Mouse (Mus musculus) heart, postnatal 0 days (tissue): ENCODE measurements around the gene Coro1c. TPM values are rescaled to one million over a fixed set of nuclear protein-coding genes. Genes with fewer than 3 reads are reported as not detected.

Experiments
- ATAC-seq: fragments of 200-750 bp; cut with Nextera tagmentation; 2 replicates; pipeline ENCODE4 v1.8.0; 2017; ENCODE audit warnings: low read depth, moderate number of reproducible peaks, moderate library complexity; ENCODE audit not compliant: insufficient read depth
- DNase-seq: peaks from one replicate; pipeline ENCODE4 v3.0.0-alpha.2; 2016; ENCODE audit warnings: low spot score
- H3K27ac ChIP-seq: fragments of 300-500 bp; sonication (generic); 2 replicates; pipeline ENCODE4 v1.5.1; 2014; ENCODE audit warnings: low read depth, mild to moderate bottlenecking
- H3K27me3 ChIP-seq: fragments of 300-500 bp; sonication (generic); 2 replicates; pipeline ENCODE4 v1.6.1; 2014; ENCODE audit warnings: low read length, mixed read lengths; ENCODE audit not compliant: control insufficient read depth, insufficient read depth
- H3K36me3 ChIP-seq: fragments of 300-500 bp; sonication (generic); replicated peaks from 2 replicates; pipeline ENCODE4 v1.6.1; 2014; ENCODE audit warnings: low read length, mixed read lengths; ENCODE audit not compliant: control insufficient read depth, insufficient read depth
- H3K4me1 ChIP-seq: fragments of 300-500 bp; sonication (generic); 2 replicates; pipeline ENCODE4 v1.6.1; 2014; ENCODE audit warnings: antibody characterized with exemption; ENCODE audit not compliant: control insufficient read depth, insufficient read depth
- H3K4me2 ChIP-seq: fragments of 300-500 bp; sonication (generic); 2 replicates; pipeline ENCODE4 v1.6.1; 2014; ENCODE audit warnings: low read depth, mild to moderate bottlenecking, low read length, moderate library complexity
- H3K4me3 ChIP-seq: fragments of 300-500 bp; sonication (generic); 2 replicates; pipeline ENCODE4 v1.5.1; 2014; ENCODE audit warnings: low read depth, low read length
- H3K9ac ChIP-seq: fragments of 300-500 bp; sonication (generic); replicated peaks from 2 replicates; pipeline ENCODE4 v1.6.1; 2014; ENCODE audit warnings: low read depth, low read length, mixed read lengths
- H3K9me3 ChIP-seq: fragments of 300-500 bp; sonication (generic); replicated peaks from 2 replicates; pipeline ENCODE4 v1.6.1; 2016; ENCODE audit warnings: low read length; ENCODE audit not compliant: control insufficient read depth
- CTCF ChIP-seq: IDR thresholded peaks from 2 replicates; pipeline ENCODE4 v1.5.1; 2016; ENCODE audit warnings: antibody characterized with exemption, control low read depth, low read depth
- EP300 ChIP-seq: IDR thresholded peaks from 2 replicates; pipeline ENCODE4 v1.6.1; 2016; ENCODE audit warnings: antibody characterized with exemption, low read depth
- WGBS: fragments of 180-500 bp; shearing (Covaris S2); extraction: QIAGEN DNeasy Blood & Tissue Kit; methylation state at CpG from one replicate; pipeline ENCODE4 v1.1.7; 2014; 5-methylcytosine and 5-hydroxymethylcytosine counted together
- polyA plus RNA-seq: library from polyadenylated mRNA; unstranded; fragments of >200 nt; fragmentation: Nextera tagmentation; extraction: Ambion mirVana; gene quantifications from 2 replicates; pipeline ENCODE4 v1.2.1, GENCODE M21; 2015
- total RNA-seq: library from RNA; depleted of rRNA; stranded (reverse); fragments of >200 nt; gene quantifications from 2 replicates; pipeline ENCODE4 v1.2.3, GENCODE M21; 2014; ENCODE audit warnings: low replicate concordance; rRNA removed

The Coro1c gene
- total RNA-seq (78.2 and 93.4 TPM in 2 replicates), polyA plus RNA-seq (40.0 and 46.6 TPM in 2 replicates)

GRCm38 (mm10) chr5:113908592-113909441 lies at the start of gene Coro1c:
Coro1c (minus strand) TSS chr5:113908758.
- Histone ChIP-seq H3K27ac (peak within 1 kb of the TSS; percentile 94), H3K4me1 (peaks cover 20% of the 10 kb centered on the region; the same call in 1 of the 2 replicates), H3K9ac (peak within 1 kb of the TSS; percentile 88), H3K36me3 (no peaks in the 10 kb centered on the region), H3K27me3 (no peaks in the 10 kb centered on the region), H3K4me3 (peak within 1 kb of the TSS; percentile 80), H3K9me3 (no peaks in the 10 kb centered on the region), H3K4me2 (peak within 1 kb of the TSS; percentile 65)
- under 1% methylated on average over 49 of the region's 68 CpGs for WGBS
- ATAC-seq = peak; percentile 91
- DNase-seq = peak; percentile 96
- TF ChIP-seq CTCF (peak; percentile 87), EP300 (no peak)

- no peak overlapping the region for H3K9ac ChIP-seq
- 5% methylated on average over 4 of the region's 4 CpGs for WGBS
- DNase-seq = peak; percentile 73
- no peak overlapping the region for H3K4me3 ChIP-seq
- H3K27me3 ChIP-seq = no peaks in the 10 kb centered on the region
- peaks cover 7% of the 10 kb centered on the region; the same call in 1 of the 2 replicates for H3K4me1 ChIP-seq
- peaks cover 33% of the 10 kb centered on the region for H3K36me3 ChIP-seq
- H3K4me2 ChIP-seq = no peak overlapping the region
- no peak overlapping the region for H3K27ac ChIP-seq
- no peak for TF ChIP-seq EP300
- peak; percentile 98 for TF ChIP-seq CTCF
- H3K9me3 ChIP-seq = no peaks in the 10 kb centered on the region
- ATAC-seq = peak; percentile 52; the same call in 1 of the 2 replicates
Measured at GRCm38 (mm10) chr5:113956510-113956909, 48.0 kb upstream of the Coro1c start.

DNA sequence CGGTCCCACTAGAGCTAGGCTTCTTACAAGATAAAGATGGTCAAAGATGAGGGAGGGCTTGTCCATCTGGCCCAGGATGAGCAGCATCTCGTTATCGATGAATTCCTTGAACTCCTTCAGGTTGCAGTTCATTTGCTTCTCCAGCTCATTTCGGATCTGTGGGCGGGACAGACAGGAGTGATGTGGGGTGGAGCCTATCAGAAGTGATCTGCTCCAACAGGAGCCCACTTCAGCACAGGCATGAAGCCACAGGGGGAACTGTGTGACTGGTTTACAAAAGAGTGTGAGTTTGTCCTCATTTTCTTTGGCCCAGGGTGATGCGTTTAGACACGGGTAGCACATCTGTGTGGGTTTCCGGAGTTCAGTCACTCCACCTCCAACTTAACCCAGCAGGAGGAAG lies 47.1 kb upstream of the Coro1c start:
- WGBS = 71% methylated on average over 8 of the region's 8 CpGs
- no peak overlapping the region for H3K9ac ChIP-seq
- TF ChIP-seq CTCF = no peak
- no peak for TF ChIP-seq EP300
- no peaks in the 10 kb centered on the region for H3K27me3 ChIP-seq
- peaks cover 34% of the 10 kb centered on the region for H3K36me3 ChIP-seq
- no peak overlapping the region for H3K4me3 ChIP-seq
- no peak overlapping the region for H3K4me2 ChIP-seq
- H3K27ac ChIP-seq = no peak overlapping the region
- peaks cover 15% of the 10 kb centered on the region for H3K4me1 ChIP-seq
- no peaks in the 10 kb centered on the region for H3K9me3 ChIP-seq
- DNase-seq (no peak), ATAC-seq (no peak)

DNA sequence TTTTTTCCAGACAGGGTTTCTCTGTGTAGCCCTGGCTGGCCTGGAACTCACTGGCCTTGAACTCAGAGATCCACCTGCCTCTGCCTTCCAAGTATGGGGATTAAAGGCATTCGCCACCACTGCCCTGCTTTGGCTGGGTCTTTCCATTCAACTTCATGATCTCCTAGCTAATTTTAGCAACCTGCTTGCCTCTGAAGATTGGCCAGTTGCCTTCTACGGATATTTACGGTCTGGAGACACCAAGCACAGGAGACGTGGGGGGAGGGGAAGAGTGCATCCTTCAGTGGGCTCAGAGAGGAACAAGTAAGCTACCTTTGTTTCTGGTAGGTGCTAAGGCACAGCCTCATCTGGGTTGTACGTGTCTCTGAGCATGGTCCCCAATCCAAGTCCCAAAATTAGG lies 46.7 kb upstream of the Coro1c start:
- Histone ChIP-seq H3K4me2 (no peak overlapping the region), H3K27ac (peak overlapping the region; percentile 7; the same call in 1 of the 2 replicates), H3K9ac (no peak overlapping the region), H3K27me3 (no peaks in the 10 kb centered on the region), H3K4me1 (peaks cover 15% of the 10 kb centered on the region), H3K9me3 (no peaks in the 10 kb centered on the region), H3K4me3 (no peak overlapping the region), H3K36me3 (peaks cover 34% of the 10 kb centered on the region)
- no peak for TF ChIP-seq EP300
- TF ChIP-seq CTCF = no peak
- ATAC-seq (no peak), DNase-seq (no peak)
- WGBS = 40% methylated on average over 5 of the region's 5 CpGs

DNA sequence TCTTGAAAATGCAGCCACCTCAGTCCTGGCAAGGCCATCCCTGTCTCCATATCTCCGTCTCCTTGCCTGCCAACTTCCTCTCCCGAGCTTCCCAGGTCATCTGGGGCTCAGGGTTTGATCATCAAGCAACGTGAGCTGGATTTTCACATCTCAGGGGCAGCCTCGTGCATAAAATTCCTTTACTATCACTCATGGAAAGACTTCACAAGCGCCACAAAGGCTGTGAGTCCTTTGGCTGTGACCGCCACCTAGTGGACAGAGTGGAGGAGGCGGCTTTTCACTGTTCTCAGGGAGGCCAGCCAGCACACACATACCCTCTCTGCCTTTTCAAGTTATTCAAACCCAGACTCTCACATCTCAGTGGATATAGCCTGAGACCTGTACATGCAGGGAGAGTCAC lies 45.9 kb upstream of the Coro1c start:
- ATAC-seq = peak; percentile 78
- Histone ChIP-seq H3K4me1 (peaks cover 15% of the 10 kb centered on the region), H3K4me2 (no peak overlapping the region)

More for the DNA sequence above, 45.9 kb upstream of the Coro1c start:
- H3K36me3 ChIP-seq = peaks cover 43% of the 10 kb centered on the region
- H3K9me3 ChIP-seq = no peaks in the 10 kb centered on the region
- H3K4me3 ChIP-seq = no peak overlapping the region
- H3K9ac ChIP-seq = no peak overlapping the region
- 2% methylated on average over 7 of the region's 7 CpGs for WGBS
- TF ChIP-seq CTCF (peak; percentile 98), EP300 (peak; percentile 66; the same call in 1 of the 2 replicates)
- H3K27ac ChIP-seq = peak overlapping the region; percentile 76
- peak; percentile 89 for DNase-seq
- no peaks in the 10 kb centered on the region for H3K27me3 ChIP-seq
